Mouse (Mus musculus) lung, embryonic 14.5 days (tissue): ENCODE measurements at regions not wholly inside any gene's neighbourhood (a gene's known extent, or its start where the extent isn't known, plus 50 kb on each side); places are given as distances from the start of the nearest gene placed in this dataset.

Source experiments
- ATAC-seq: fragments of 200-750 bp; cut with Nextera tagmentation; 2 replicates; pipeline ENCODE4 v1.8.0; 2017; ENCODE audit warnings: mild to moderate bottlenecking, moderate TSS enrichment, moderate library complexity; ENCODE audit not compliant: insufficient read depth
- DNase-seq: peaks from one replicate; pipeline ENCODE4 v3.0.0-alpha.2; 2015
- H3K27ac ChIP-seq: fragments of 300-500 bp; sonication (generic); 2 replicates; pipeline ENCODE4 v1.5.1; 2014; ENCODE audit warnings: low read depth, mild to moderate bottlenecking, moderate library complexity
- H3K27me3 ChIP-seq: fragments of 300-500 bp; sonication (generic); 2 replicates; pipeline ENCODE4 v1.6.1; 2014; ENCODE audit warnings: low read length, control low read depth; ENCODE audit not compliant: insufficient read depth
- H3K36me3 ChIP-seq: fragments of 300-500 bp; sonication (generic); 2 replicates; pipeline ENCODE4 v1.6.1; 2014; ENCODE audit warnings: control low read depth; ENCODE audit not compliant: insufficient read depth
- H3K4me1 ChIP-seq: fragments of 300-500 bp; sonication (generic); 2 replicates; pipeline ENCODE4 v1.6.1; 2014; ENCODE audit warnings: antibody characterized with exemption, control low read depth; ENCODE audit not compliant: insufficient read depth
- H3K4me2 ChIP-seq: fragments of 300-500 bp; sonication (generic); 2 replicates; pipeline ENCODE4 v1.6.1; 2014; ENCODE audit warnings: mild to moderate bottlenecking
- H3K4me3 ChIP-seq: fragments of 300-500 bp; sonication (generic); 2 replicates; pipeline ENCODE4 v1.5.1; 2014; ENCODE audit warnings: low read depth, low read length
- H3K9ac ChIP-seq: fragments of 300-500 bp; sonication (generic); 2 replicates; pipeline ENCODE4 v1.6.1; 2014
- H3K9me3 ChIP-seq: fragments of 300-500 bp; sonication (generic); 2 replicates; pipeline ENCODE4 v1.6.1; 2016; ENCODE audit warnings: low read depth, low read length, control low read depth
- CTCF ChIP-seq: IDR thresholded peaks from 2 replicates; pipeline ENCODE4 v1.5.1; 2016; ENCODE audit warnings: antibody characterized with exemption, low read depth
- WGBS: fragments of 180-500 bp; shearing (Covaris S2); extraction: QIAGEN DNeasy Blood & Tissue Kit; methylation state at CpG from one replicate; pipeline ENCODE4 v1.1.7; 2014; 5-methylcytosine and 5-hydroxymethylcytosine counted together

GRCm38 (mm10) chr4:95193473-95193872, 141.5 kb upstream of the Jun start:
- ATAC-seq (no peak), DNase-seq (no peak)
- Histone ChIP-seq H3K4me3 (no peak overlapping the region), H3K9ac (no peak overlapping the region), H3K27me3 (no peaks in the 10 kb centered on the region), H3K9me3 (no peaks in the 10 kb centered on the region), H3K4me1 (no peaks in the 10 kb centered on the region), H3K4me2 (no peak overlapping the region), H3K36me3 (no peaks in the 10 kb centered on the region), H3K27ac (no peak overlapping the region)
- WGBS: 66% methylated on average over 4 of the region's 4 CpGs
- no peak for TF ChIP-seq CTCF

- Histone ChIP-seq H3K4me2 (no peak overlapping the region), H3K36me3 (no peaks in the 10 kb centered on the region), H3K4me1 (no peaks in the 10 kb centered on the region), H3K27ac (no peak overlapping the region), H3K9ac (no peak overlapping the region), H3K27me3 (no peaks in the 10 kb centered on the region), H3K4me3 (no peak overlapping the region), H3K9me3 (no peaks in the 10 kb centered on the region)
- no peak for TF ChIP-seq CTCF
- WGBS: 72% methylated on average over 5 of the region's 5 CpGs
- ATAC-seq (no peak), DNase-seq (no peak)
Observed at GRCm38 (mm10) chr4:95194621-95195455, 142.8 kb upstream of the Jun start.

GRCm38 (mm10) chr4:95196106-95196505, 144.1 kb upstream of the Jun start:
- Histone ChIP-seq H3K4me2 (no peak overlapping the region), H3K9ac (no peak overlapping the region), H3K9me3 (no peaks in the 10 kb centered on the region), H3K36me3 (no peaks in the 10 kb centered on the region), H3K4me1 (no peaks in the 10 kb centered on the region), H3K4me3 (no peak overlapping the region), H3K27me3 (no peaks in the 10 kb centered on the region), H3K27ac (no peak overlapping the region)
- no peak for TF ChIP-seq CTCF
- ATAC-seq (no peak), DNase-seq (no peak)
- WGBS: 28% methylated on average over 2 of the region's 2 CpGs

GRCm38 (mm10) chr4:95197077-95197711, 145.2 kb upstream of the Jun start:
- 30% methylated on average over 7 of the region's 7 CpGs for WGBS
- TF ChIP-seq CTCF: no peak
- peak; percentile 32 for DNase-seq
- no peaks in the 10 kb centered on the region for H3K4me1 ChIP-seq
- H3K9me3 ChIP-seq: no peaks in the 10 kb centered on the region
- no peak overlapping the region for H3K9ac ChIP-seq
- H3K27ac ChIP-seq: peak overlapping the region; percentile 48; the same call in 1 of the 2 replicates
- 0 out of 2 replicates have a peak, but pooled peaks have one; percentile 10 for ATAC-seq
- no peak overlapping the region for H3K4me3 ChIP-seq
- H3K27me3 ChIP-seq: no peaks in the 10 kb centered on the region
- no peak overlapping the region for H3K4me2 ChIP-seq
- no peaks in the 10 kb centered on the region for H3K36me3 ChIP-seq

- H3K4me2 ChIP-seq: no peak overlapping the region
- no peaks in the 10 kb centered on the region for H3K36me3 ChIP-seq
- H3K9ac ChIP-seq: no peak overlapping the region
- no peak overlapping the region for H3K4me3 ChIP-seq
- ATAC-seq: no peak
- 76% methylated on average over 5 of the region's 5 CpGs for WGBS
- no peaks in the 10 kb centered on the region for H3K27me3 ChIP-seq
- no peak overlapping the region for H3K27ac ChIP-seq
- no peak for TF ChIP-seq CTCF
- no peaks in the 10 kb centered on the region for H3K9me3 ChIP-seq
- no peak for DNase-seq
- no peaks in the 10 kb centered on the region for H3K4me1 ChIP-seq
Observed at GRCm38 (mm10) chr4:95199394-95199793, 147.4 kb upstream of the Jun start.

- no peaks in the 10 kb centered on the region for H3K4me1 ChIP-seq
- H3K4me2 ChIP-seq: no peak overlapping the region
- ATAC-seq (no peak), DNase-seq (no peak)
- H3K4me3 ChIP-seq: no peak overlapping the region
- TF ChIP-seq CTCF: no peak
- no peak overlapping the region for H3K9ac ChIP-seq
- no peaks in the 10 kb centered on the region for H3K36me3 ChIP-seq
- no peaks in the 10 kb centered on the region for H3K27me3 ChIP-seq
- no peak overlapping the region for H3K27ac ChIP-seq
- H3K9me3 ChIP-seq: 0 out of 2 replicates have a peak, but pooled peaks cover under 1% of the 10 kb centered on the region
- WGBS: 74% methylated on average over 7 of the region's 7 CpGs
Observed at GRCm38 (mm10) chr4:95200130-95200529, 148.1 kb upstream of the Jun start.

- Histone ChIP-seq H3K36me3 (no peaks in the 10 kb centered on the region), H3K4me2 (no peak overlapping the region), H3K27me3 (no peaks in the 10 kb centered on the region), H3K4me1 (no peaks in the 10 kb centered on the region), H3K9ac (no peak overlapping the region), H3K4me3 (no peak overlapping the region), H3K27ac (no peak overlapping the region), H3K9me3 (peaks cover 5% of the 10 kb centered on the region; the same call in 1 of the 2 replicates)
- WGBS: 81% methylated on average over 6 of the region's 6 CpGs
- ATAC-seq: no peak
- DNase-seq: no peak
- TF ChIP-seq CTCF: no peak
Observed at GRCm38 (mm10) chr4:95202478-95202877, 150.5 kb upstream of the Jun start.
